Mouse (Mus musculus) olfactory bulb, adult 2 months (tissue): ENCODE results near the gene Tnnc2.

ENCODE experiments used
- CTCF ChIP-seq: fragments of 200-500 bp; IDR thresholded peaks from 2 replicates; pipeline ENCODE4 v1.5.1; 2012; ENCODE audit warnings: low read depth, mild to moderate bottlenecking, low read length, moderate library complexity; ENCODE audit not compliant: insufficient read depth
- POLR2A ChIP-seq: fragments of 200-500 bp; IDR thresholded peaks from 2 replicates; pipeline ENCODE4 v1.6.1; 2012; ENCODE audit warnings: mild to moderate bottlenecking, low read depth, low read length, moderate library complexity; ENCODE audit not compliant: insufficient read depth

DNA sequence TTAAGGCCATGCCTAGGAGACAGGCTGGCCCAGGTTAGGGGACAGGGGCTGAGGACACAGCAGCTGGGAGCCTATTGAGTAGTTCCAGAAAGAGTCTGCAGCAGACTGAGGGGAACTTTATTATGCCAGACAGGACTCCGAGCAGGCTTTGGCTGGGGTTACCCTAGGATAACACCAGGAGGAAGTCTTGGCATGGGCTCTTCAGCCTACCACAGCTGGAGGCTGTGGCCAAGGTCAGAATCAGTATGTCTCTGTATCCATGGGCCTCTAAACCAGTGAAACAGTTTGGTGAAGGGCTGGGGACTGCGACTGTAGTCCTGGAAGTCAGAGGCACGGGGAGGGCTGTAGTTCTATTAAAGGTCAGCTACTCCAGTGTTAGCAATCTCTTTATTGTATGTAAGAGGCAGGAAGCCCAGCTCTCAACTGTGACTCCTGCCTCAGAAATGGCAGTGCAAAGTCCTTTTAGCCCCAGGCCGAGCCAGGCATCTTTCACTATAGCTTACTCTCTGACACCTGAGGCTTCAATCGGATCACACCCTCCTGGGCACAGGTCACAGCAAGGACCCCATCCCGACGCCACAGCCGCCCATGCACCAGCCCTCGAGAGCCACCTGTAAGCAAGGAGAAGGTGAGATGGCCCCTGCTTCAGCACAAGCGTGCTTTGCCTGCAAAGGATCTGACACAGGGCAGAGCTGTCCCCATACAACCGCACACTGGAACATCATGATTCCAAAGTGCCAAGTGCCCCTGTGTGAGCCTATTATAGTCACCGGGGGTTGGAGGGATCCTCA, 12.8 kb upstream of the Tnnc2 start:
- no peak for TF ChIP-seq POLR2A
- no peak for TF ChIP-seq CTCF
